Mouse (Mus musculus) CH12.LX (cell line): ENCODE measurements at regions not wholly inside any gene's neighbourhood (a gene's known extent, or its start where the extent isn't known, plus 50 kb on each side); places are given as distances from the start of the nearest gene placed in this dataset.

Experiments
- DNase-seq: peaks from one replicate; pipeline ENCODE4 v3.0.0-alpha.2; 2013; ENCODE audit errors: extremely low read depth
- H3K27ac ChIP-seq: 2 replicates; pipeline ENCODE4 v1.5.1; 2012; ENCODE audit warnings: low read depth, mild to moderate bottlenecking, control low read depth, moderate library complexity; ENCODE audit not compliant: insufficient read depth
- H3K27me3 ChIP-seq: replicated peaks from 2 replicates; pipeline ENCODE3; 2012; ENCODE audit warnings: inconsistent platforms
- H3K36me3 ChIP-seq, 2 experiments: replicated peaks in 1 of 2; 2 replicates each; pipeline versions ENCODE3 to v1.6.1; 2012; ENCODE audit warnings: inconsistent platforms in 1 of 2, low read length in 1 of 2, mild to moderate bottlenecking in 1 of 2, mixed read lengths in 1 of 2, moderate library complexity in 1 of 2; ENCODE audit not compliant: control insufficient read depth in 1 of 2, insufficient read depth in 1 of 2
- H3K4me1 ChIP-seq, 2 experiments: 2 replicates each; pipeline ENCODE4 v1.6.1; 2012; ENCODE audit warnings: inconsistent platforms in 1 of 2, moderate library complexity in 1 of 2; ENCODE audit not compliant: insufficient read depth in 2 of 2, control insufficient read depth in 1 of 2
- H3K4me2 ChIP-seq: 2 replicates; pipeline ENCODE4 v1.6.1; 2012; ENCODE audit warnings: low read depth, mild to moderate bottlenecking, control low read depth; ENCODE audit not compliant: poor library complexity, insufficient read depth, severe bottlenecking
- H3K4me3 ChIP-seq, 3 experiments: fragments of 150-350 bp in 1 of 3; sonication (generic) in 1 of 3; replicated peaks in 1 of 3; 2 replicates each; pipeline versions ENCODE3 to v1.5.1; 2011 to 2012; ENCODE audit warnings: low read depth in 2 of 3, low read length in 2 of 3, mild to moderate bottlenecking in 2 of 3, moderate library complexity in 2 of 3, control low read depth in 1 of 3, improper control_type of control experiment in 1 of 3, inconsistent platforms in 1 of 3, mixed read lengths in 1 of 3; ENCODE audit not compliant: poor library complexity in 1 of 3
- H3K79me2 ChIP-seq: replicated peaks from 2 replicates; pipeline ENCODE4 v1.6.1; 2012; ENCODE audit warnings: mild to moderate bottlenecking, moderate library complexity; ENCODE audit not compliant: control insufficient read depth, poor library complexity, insufficient read depth, severe bottlenecking; ENCODE audit errors: extremely low read depth
- H3K9ac ChIP-seq: 2 replicates; pipeline ENCODE4 v1.6.1; 2012; ENCODE audit warnings: low read depth, mild to moderate bottlenecking, control low read depth, moderate library complexity; ENCODE audit not compliant: insufficient read depth
- H3K9me3 ChIP-seq: replicated peaks from 2 replicates; pipeline ENCODE3; 2012; ENCODE audit warnings: low read length, inconsistent platforms, mixed read lengths
- CHD1 ChIP-seq: IDR thresholded peaks from 2 replicates; pipeline ENCODE4 v1.6.1; 2012; ENCODE audit warnings: low read depth, low read length, improper control_type of control experiment, inconsistent platforms
- ETS1 ChIP-seq: conservative IDR thresholded peaks from 2 replicates; pipeline ENCODE4 v1.6.1; 2012; ENCODE audit warnings: low read depth, mild to moderate bottlenecking, inconsistent platforms, low read length, improper control_type of control experiment, moderate library complexity
- GABPA ChIP-seq: IDR thresholded peaks from 2 replicates; pipeline ENCODE4 v1.6.1; 2012; ENCODE audit warnings: low read depth, low read length, improper control_type of control experiment, inconsistent platforms; ENCODE audit not compliant: insufficient replicate concordance
- HCFC1 ChIP-seq: IDR thresholded peaks from 2 replicates; pipeline ENCODE4 v1.6.1; 2012; ENCODE audit warnings: low read depth, mild to moderate bottlenecking, inconsistent platforms, low read length, improper control_type of control experiment
- IRF4 ChIP-seq: IDR thresholded peaks from 2 replicates; pipeline ENCODE4 v1.6.1; 2014; ENCODE audit warnings: low read depth, mild to moderate bottlenecking, inconsistent platforms, low read length, improper control_type of control experiment
- JUN ChIP-seq: IDR thresholded peaks from 2 replicates; pipeline ENCODE4 v1.6.1; 2011; ENCODE audit warnings: low read depth, mild to moderate bottlenecking, low read length, improper control_type of control experiment, moderate library complexity; ENCODE audit not compliant: insufficient read depth
- MAX ChIP-seq: IDR thresholded peaks from 2 replicates; pipeline ENCODE4 v1.6.1; 2011; ENCODE audit warnings: low read length, improper control_type of control experiment
- NELFE ChIP-seq: IDR thresholded peaks from 2 replicates; pipeline ENCODE4 v1.6.1; 2011; ENCODE audit warnings: low read depth, low read length, improper control_type of control experiment
- NRF1 ChIP-seq: IDR thresholded peaks from 2 replicates; pipeline ENCODE4 v1.6.1; 2014; ENCODE audit warnings: low read depth, mild to moderate bottlenecking, inconsistent platforms, low read length, improper control_type of control experiment, moderate library complexity
- POLR2A ChIP-seq: IDR thresholded peaks from 2 replicates; pipeline ENCODE4 v1.6.1; 2011; ENCODE audit warnings: low read depth, mild to moderate bottlenecking, improper control_type of control experiment, low read length
- POLR2AphosphoS2 ChIP-seq: IDR thresholded peaks from 2 replicates; pipeline ENCODE4 v1.6.1; 2011; ENCODE audit warnings: low read depth, low read length, improper control_type of control experiment
- TCF12 ChIP-seq: IDR thresholded peaks from 2 replicates; pipeline ENCODE4 v1.6.1; 2014; ENCODE audit warnings: low read depth, mild to moderate bottlenecking, inconsistent platforms, low read length, improper control_type of control experiment
- USF1 ChIP-seq: IDR thresholded peaks from 2 replicates; pipeline ENCODE4 v1.6.1; 2014; ENCODE audit warnings: low read depth, mild to moderate bottlenecking, inconsistent platforms, low read length, improper control_type of control experiment
- USF2 ChIP-seq: conservative IDR thresholded peaks from 2 replicates; pipeline ENCODE4 v1.6.1; 2011; ENCODE audit warnings: low read depth, low read length, improper control_type of control experiment
- ZKSCAN1 ChIP-seq: IDR thresholded peaks from 2 replicates; pipeline ENCODE4 v1.6.1; 2012; ENCODE audit warnings: low read depth, inconsistent platforms, low read length, improper control_type of control experiment, borderline replicate concordance
- ZNF384 ChIP-seq: IDR thresholded peaks from 2 replicates; pipeline ENCODE4 v1.6.1; 2012; ENCODE audit warnings: low read depth, low read length, improper control_type of control experiment, inconsistent platforms
- dilution Hi-C: fragments of 300-500 bp; cut with MboI; formaldehyde crosslinking; loops from 2 replicates; pipeline ENCODE4 v1.14.3; 2020; ENCODE audit warnings: low sequenced_read_pairs; ENCODE audit not compliant: extremely low pct_unique_long_range_greater_than_20kb, extremely low pct_ligation_motif_present
- in situ Hi-C: fragments of 300-500 bp; cut with MboI; formaldehyde crosslinking; loops from 3 replicates; pipeline ENCODE4 v1.14.3; 2019; ENCODE audit warnings: low sequenced_read_pairs, low pct_ligation_motif_present, low pct_unique_long_range_greater_than_20kb, mixed read lengths

DNA sequence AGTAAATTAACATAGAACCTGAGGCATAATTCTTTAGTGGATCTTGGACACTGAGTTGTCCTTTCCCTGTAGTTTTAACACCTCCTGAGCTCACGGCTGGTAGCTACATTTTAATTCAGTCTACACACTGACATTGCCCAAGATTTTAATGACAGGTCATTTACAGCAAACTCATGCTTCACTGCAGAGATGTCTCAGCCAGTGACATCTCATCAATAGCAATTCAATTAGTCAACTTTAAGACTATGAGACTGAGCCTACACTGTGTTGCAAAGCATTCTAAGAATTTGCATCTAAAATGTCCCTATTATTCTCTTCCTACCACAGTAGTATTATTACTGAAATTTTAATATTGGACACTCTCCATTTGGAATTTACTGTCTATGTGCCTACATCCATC, 239.9 kb upstream of the Robo1 start:
- Histone ChIP-seq H3K79me2 (no peaks in the 10 kb centered on the region), H3K9ac (no peak overlapping the region), H3K4me2 (no peak overlapping the region), H3K9me3 (peaks cover 37% of the 10 kb centered on the region), H3K36me3 (no peaks in the 10 kb centered on the region), H3K27ac (no peak overlapping the region), H3K4me1 (no peaks in the 10 kb centered on the region), H3K4me3 (no peak overlapping the region), H3K27me3 (no peaks in the 10 kb centered on the region)
- dilution Hi-C loops (no loop called here), in situ Hi-C loops (no loop called here)
- TF ChIP-seq ZKSCAN1 = no peak
- no peak for TF ChIP-seq ZNF384
- TF ChIP-seq HCFC1 = no peak
- DNase-seq = no peak

DNA sequence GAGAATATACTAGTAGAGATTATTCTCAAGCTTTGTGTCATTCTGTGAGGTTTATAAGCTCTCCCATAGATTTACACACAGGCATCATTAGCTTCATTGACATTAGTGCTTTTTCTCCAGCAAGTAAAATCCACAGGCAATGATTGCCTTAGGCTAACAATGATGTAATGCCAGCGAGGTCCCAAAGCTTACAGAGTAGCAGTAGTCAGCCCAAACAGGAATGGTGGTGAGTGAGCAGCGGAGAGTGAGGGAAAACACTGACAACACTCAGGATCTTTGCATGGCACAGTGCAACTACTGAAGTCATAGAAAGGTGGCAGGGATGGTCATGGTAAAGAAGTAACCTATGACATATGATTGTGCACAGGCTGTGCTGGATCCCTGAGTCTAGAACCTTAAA, 238.5 kb upstream of the Robo1 start:
- in situ Hi-C loops = no loop called here
- TF ChIP-seq USF2 (no peak), POLR2A (no peak), GABPA (no peak), IRF4 (no peak), TCF12 (no peak), MAX (no peak), CHD1 (no peak), USF1 (no peak), NRF1 (no peak), POLR2AphosphoS2 (no peak), JUN (no peak), ETS1 (no peak), NELFE (no peak)

More for the DNA sequence above, 238.5 kb upstream of the Robo1 start:
- H3K9me3 ChIP-seq = peaks cover 32% of the 10 kb centered on the region
- no peaks in the 10 kb centered on the region for H3K27me3 ChIP-seq
- no peaks in the 10 kb centered on the region for H3K36me3 ChIP-seq
- H3K4me2 ChIP-seq = no peak overlapping the region
- DNase-seq = no peak
- no peak overlapping the region for H3K4me3 ChIP-seq
- no peaks in the 10 kb centered on the region for H3K4me1 ChIP-seq
- dilution Hi-C loops = no loop called here
- no peak overlapping the region for H3K9ac ChIP-seq
- H3K79me2 ChIP-seq = no peaks in the 10 kb centered on the region
- no peak overlapping the region for H3K27ac ChIP-seq
